Mouse (Mus musculus): ENCODE measurements at regions not wholly inside any gene's neighbourhood (a gene's known extent, or its start where the extent isn't known, plus 50 kb on each side); places are given as distances from the start of the nearest gene placed in this dataset.

DNA sequence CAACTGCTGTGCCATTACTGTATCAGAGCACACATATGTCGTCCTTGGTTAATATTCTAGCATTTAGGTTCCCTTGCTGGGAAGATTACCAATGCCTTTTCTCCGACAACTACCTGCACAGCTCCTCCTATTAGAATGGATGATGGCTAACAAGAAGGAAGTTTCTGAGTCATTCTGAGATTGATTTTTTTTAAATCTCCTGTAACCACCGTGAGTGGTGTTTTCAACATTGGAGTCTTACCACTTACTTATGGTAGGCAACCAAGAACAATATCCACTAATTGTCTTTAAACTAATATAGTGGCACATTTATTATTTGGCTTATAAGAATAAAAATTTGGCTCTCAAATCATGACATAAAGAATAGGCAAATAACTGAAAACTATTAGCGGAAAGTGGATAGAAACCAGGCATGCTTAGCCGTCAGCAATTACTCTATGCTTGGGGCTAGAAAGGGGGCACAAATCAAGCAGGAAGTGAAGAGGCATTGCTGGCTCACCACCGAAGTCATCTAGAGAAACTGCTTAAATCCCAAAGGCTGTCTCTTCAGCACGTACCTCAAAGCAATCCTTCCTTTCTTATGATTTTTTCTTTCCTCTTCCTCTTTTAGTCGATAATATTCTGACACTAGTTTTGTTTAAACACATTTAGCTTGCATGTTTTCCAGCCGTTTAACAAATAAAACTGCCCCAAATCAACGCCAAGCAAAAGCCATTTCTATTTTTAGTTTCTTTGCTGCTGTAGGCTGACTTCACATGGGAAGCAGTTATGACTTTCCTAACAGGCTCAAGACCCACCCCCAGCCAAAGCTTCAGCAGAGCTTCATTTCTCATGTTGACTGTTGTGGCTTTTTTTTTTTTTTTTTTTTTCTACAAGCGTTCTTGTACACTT is 484.8 kb upstream of the Gm7489 start:
- Histone ChIP-seq H3K4me1 (ENCODE audit: control insufficient read depth, insufficient read depth, low read length) (no peaks in the 10 kb centered on the region), H3K4me3 (replicated peaks; ENCODE audit: control insufficient read depth, low read depth, low read length) (peak overlapping the region; percentile 36), H3K27ac (ENCODE audit: control insufficient read depth, insufficient read depth, low read depth, low read length, poor library complexity) (peak overlapping the region; percentile 21; the same call in 1 of the 2 replicates)
- TF ChIP-seq POLR2A (IDR thresholded peaks at IDR 0.05; ENCODE audit: borderline replicate concordance, control insufficient read depth, low read depth, low read length) (no peak), CTCF (IDR thresholded peaks at IDR 0.05; ENCODE audit: control insufficient read depth, insufficient read depth, low read length) (no peak)
- WGBS = 11% methylated on average over 11 of the region's 11 CpGs

- no peaks in the 10 kb centered on the region for H3K4me1 ChIP-seq (ENCODE audit: control insufficient read depth, insufficient read depth, low read length)
- 2% methylated on average over 3 of the region's 3 CpGs for WGBS
- TF ChIP-seq CTCF (IDR thresholded peaks at IDR 0.05; ENCODE audit: control insufficient read depth, insufficient read depth, low read length) (no peak), POLR2A (IDR thresholded peaks at IDR 0.05; ENCODE audit: borderline replicate concordance, control insufficient read depth, low read depth, low read length) (no peak)
- no peak overlapping the region for H3K27ac ChIP-seq (ENCODE audit: control insufficient read depth, insufficient read depth, low read depth, low read length, poor library complexity)
- H3K4me3 ChIP-seq (replicated peaks; ENCODE audit: control insufficient read depth, low read depth, low read length) = no peak overlapping the region
These were observed 484.2 kb upstream of the Gm7489 start for GRCm38 (mm10) chr15:53400554-53400846.
